Mouse (Mus musculus) layer of hippocampus, adult 2 months (tissue): ENCODE results near the gene Fam98c. TPM values are rescaled to one million over a fixed set of nuclear protein-coding genes. Genes with fewer than 3 reads are reported as not detected.
"Not testable (repeated sequence)": the region's sequence is repeated elsewhere in the genome, so short reads cannot be mapped to it uniquely, and the experiment has no call there.

Experiments
- DNase-seq, 2 experiments: peaks; one replicate each; pipeline ENCODE4 v3.0.0; 2022; ENCODE audit warnings: low spot score in 2 of 2
- H3K27ac ChIP-seq: fragments of 200-600 bp; 2 replicates; pipeline ENCODE4 v1.8.1; 2022
- H3K4me3 ChIP-seq: fragments of 200-600 bp; 2 replicates; pipeline ENCODE4 v1.8.1; 2022; ENCODE audit warnings: mild to moderate bottlenecking
- CTCF ChIP-seq: fragments of 200-600 bp; conservative IDR thresholded peaks from 2 replicates; pipeline ENCODE4 v1.8.1; 2022; ENCODE audit warnings: antibody characterized with exemption, mild to moderate bottlenecking, moderate library complexity
- total RNA-seq, 2 experiments: library from RNA; stranded (reverse); gene quantifications; 2 replicates each; pipeline ENCODE4 v1.2.3; 2021

Gene Fam98c
- total RNA-seq, 2 experiments from 2014 or later = 28.1 to 29.3 TPM

- Histone ChIP-seq H3K4me3 (no peak overlapping the region), H3K27ac (no peak overlapping the region)
- DNase-seq = no peak
- TF ChIP-seq CTCF = no peak
Measured at GRCm38 (mm10) chr7:29148771-29149170, 7.3 kb downstream of the Fam98c start.

- H3K4me3 ChIP-seq = no peak overlapping the region
- TF ChIP-seq CTCF = no peak
- no peak overlapping the region for H3K27ac ChIP-seq
- no peak for DNase-seq
Measured at GRCm38 (mm10) chr7:29146625-29147367, 9.2 kb downstream of the Fam98c start.

GRCm38 (mm10) chr7:29144006-29144405, 12.0 kb downstream of the Fam98c start:
- TF ChIP-seq CTCF = no peak
- DNase-seq = no peak
- Histone ChIP-seq H3K27ac (no peak overlapping the region), H3K4me3 (no peak overlapping the region)

GRCm38 (mm10) chr7:29141416-29141815, 14.6 kb downstream of the Fam98c start:
- DNase-seq = no peak
- Histone ChIP-seq H3K4me3 (no peak overlapping the region), H3K27ac (no peak overlapping the region)
- no peak for TF ChIP-seq CTCF

- DNase-seq, H3K4me3 ChIP-seq, H3K27ac ChIP-seq: not testable (repeated sequence)
Measured at GRCm38 (mm10) chr7:29139237-29139636, 16.8 kb downstream of the Fam98c start.

- no peak overlapping the region for H3K4me3 ChIP-seq
- no peak for TF ChIP-seq CTCF
- H3K27ac ChIP-seq = no peak overlapping the region
- no peak for DNase-seq
Measured at GRCm38 (mm10) chr7:29137429-29137828, 18.6 kb downstream of the Fam98c start.

- H3K4me3 ChIP-seq = no peak within 1 kb of the TSS; the same call in 1 of the 2 replicates
- TF ChIP-seq CTCF = no peak
- no peak within 1 kb of the TSS for H3K27ac ChIP-seq
- no peak for DNase-seq
Measured at GRCm38 (mm10) chr7:29134693-29135386, 21.2 kb downstream of the Fam98c start, which contains the start of gene Rasgrp4. Gene Rasgrp4 (plus strand): TSS chr7:29134851.

- TF ChIP-seq CTCF = no peak
- H3K4me3 ChIP-seq = no peak overlapping the region
- no peak for DNase-seq
- no peak overlapping the region for H3K27ac ChIP-seq
Measured at GRCm38 (mm10) chr7:29134230-29134629, 21.8 kb downstream of the Fam98c start.

- no peak for DNase-seq
Measured at GRCm38 (mm10) chr7:29128725-29129124, 27.3 kb downstream of the Fam98c start.

GRCm38 (mm10) chr7:29126173-29126915, 29.7 kb downstream of the Fam98c start:
- peak; percentile 81 for TF ChIP-seq CTCF
- Histone ChIP-seq H3K4me3 (no peak overlapping the region), H3K27ac (no peak overlapping the region)
- peak in 1 of 2 experiments; percentile 53 for DNase-seq

More at GRCm38 (mm10) chr7:29128725-29129124, 27.3 kb downstream of the Fam98c start:
- TF ChIP-seq CTCF = peak; percentile 71
- Histone ChIP-seq H3K4me3 (no peak overlapping the region), H3K27ac (no peak overlapping the region)

GRCm38 (mm10) chr7:29124970-29125369, 31.1 kb downstream of the Fam98c start, which contains the start of gene Ryr1:
Gene Ryr1 (minus strand): TSS chr7:29125179.
- no peak for TF ChIP-seq CTCF
- H3K4me3 ChIP-seq = no peak within 1 kb of the TSS
- H3K27ac ChIP-seq = no peak within 1 kb of the TSS
- DNase-seq = no peak

GRCm38 (mm10) chr7:29123531-29124358, 32.3 kb downstream of the Fam98c start:
- no peak for DNase-seq
- H3K27ac ChIP-seq = no peak overlapping the region
- no peak overlapping the region for H3K4me3 ChIP-seq
- no peak for TF ChIP-seq CTCF
